Mouse (Mus musculus) bone marrow, adult 2 months (tissue): ENCODE data around the gene Lcn12. TPM values are rescaled to one million over a fixed set of nuclear protein-coding genes. Genes with fewer than 3 reads are reported as not detected.

Experiments used
- H3K27ac ChIP-seq: fragments of 200-500 bp; 2 replicates; pipeline ENCODE4 v1.5.1; 2012; ENCODE audit warnings: low read depth, mild to moderate bottlenecking, control low read depth, inconsistent platforms, low read length; ENCODE audit not compliant: control insufficient read depth, poor library complexity, insufficient read depth
- H3K4me1 ChIP-seq: fragments of 200-500 bp; 2 replicates; pipeline ENCODE4 v1.6.1; 2011; ENCODE audit warnings: low read length; ENCODE audit not compliant: control insufficient read depth, insufficient read depth
- H3K4me3 ChIP-seq: fragments of 200-500 bp; replicated peaks from 2 replicates; pipeline ENCODE3; 2011; ENCODE audit warnings: mild to moderate bottlenecking, low read depth, low read length, control low read depth; ENCODE audit not compliant: control insufficient read depth
- CTCF ChIP-seq: fragments of 200-500 bp; IDR thresholded peaks from 2 replicates; pipeline ENCODE4 v1.5.1; 2011; ENCODE audit warnings: low read length, control low read depth; ENCODE audit not compliant: control insufficient read depth, insufficient read depth
- POLR2A ChIP-seq: fragments of 200-500 bp; IDR thresholded peaks from 2 replicates; pipeline ENCODE4 v1.6.1; 2011; ENCODE audit warnings: low read depth, mild to moderate bottlenecking, control low read depth, low read length, borderline replicate concordance; ENCODE audit not compliant: control insufficient read depth
- WGBS: fragments of 180-500 bp; shearing (Covaris S2); methylation state at CpG from one replicate; pipeline ENCODE4 v1.1.7; 2018; 5-methylcytosine and 5-hydroxymethylcytosine counted together
- polyA plus RNA-seq: library from polyadenylated mRNA; stranded (reverse); fragments of >200 nt; gene quantifications from 2 replicates; pipeline ENCODE4 v1.2.4, GENCODE M21; 2011; ENCODE audit warnings: low replicate concordance; ENCODE audit not compliant: missing spikeins, insufficient read depth, insufficient read length

Lcn12 gene
- polyA plus RNA-seq, 1 experiment: not detected

GRCm38 (mm10) chr2:25482969-25483368, 10.7 kb downstream of the Lcn12 start:
- WGBS: 9% methylated on average over 7 of the region's 7 CpGs
- H3K4me3 ChIP-seq: no peak overlapping the region
- TF ChIP-seq POLR2A (no peak), CTCF (peak; percentile 82)
- no peak overlapping the region for H3K27ac ChIP-seq
- no peaks in the 10 kb centered on the region; the same call in 1 of the 2 replicates for H3K4me1 ChIP-seq

DNA sequence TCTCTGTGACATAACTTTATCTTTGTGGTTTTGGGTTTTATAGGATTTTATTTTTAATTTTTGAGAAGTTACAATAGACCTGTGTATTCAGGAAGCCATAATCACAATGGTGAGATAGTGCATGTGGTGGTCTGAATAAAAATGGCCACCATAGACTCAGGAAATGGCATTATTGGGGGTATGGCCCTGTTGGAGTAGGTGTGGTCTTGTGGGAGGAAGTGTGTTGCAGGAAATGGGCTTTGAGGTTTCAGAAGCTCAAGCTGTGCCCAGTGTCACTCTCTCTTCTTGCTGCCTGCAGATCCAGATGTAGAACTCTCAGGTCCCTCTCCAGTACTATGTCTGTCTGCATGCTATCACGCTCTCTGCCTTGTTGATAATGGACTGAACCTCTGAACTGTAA, 13.2 kb downstream of the Lcn12 start:
- H3K4me1 ChIP-seq: no peaks in the 10 kb centered on the region; the same call in 1 of the 2 replicates
- WGBS: 67% methylated on average over 1 of the region's 1 CpGs
- no peak overlapping the region for H3K4me3 ChIP-seq
- no peak overlapping the region for H3K27ac ChIP-seq
- no peak for TF ChIP-seq POLR2A
- no peak for TF ChIP-seq CTCF

- no peaks in the 10 kb centered on the region; the same call in 1 of the 2 replicates for H3K4me1 ChIP-seq
- H3K27ac ChIP-seq: no peak overlapping the region
- H3K4me3 ChIP-seq: no peak overlapping the region
- TF ChIP-seq CTCF (no peak), POLR2A (no peak)
- WGBS: 54% methylated on average over 10 of the region's 10 CpGs
Measured at GRCm38 (mm10) chr2:25479551-25480311, 14.0 kb downstream of the Lcn12 start.

GRCm38 (mm10) chr2:25477967-25478675, 15.6 kb downstream of the Lcn12 start:
- Histone ChIP-seq H3K4me1 (no peaks in the 10 kb centered on the region; the same call in 1 of the 2 replicates), H3K27ac (no peak overlapping the region), H3K4me3 (no peak overlapping the region)
- 80% methylated on average over 3 of the region's 3 CpGs for WGBS
- TF ChIP-seq CTCF (no peak), POLR2A (no peak)

DNA sequence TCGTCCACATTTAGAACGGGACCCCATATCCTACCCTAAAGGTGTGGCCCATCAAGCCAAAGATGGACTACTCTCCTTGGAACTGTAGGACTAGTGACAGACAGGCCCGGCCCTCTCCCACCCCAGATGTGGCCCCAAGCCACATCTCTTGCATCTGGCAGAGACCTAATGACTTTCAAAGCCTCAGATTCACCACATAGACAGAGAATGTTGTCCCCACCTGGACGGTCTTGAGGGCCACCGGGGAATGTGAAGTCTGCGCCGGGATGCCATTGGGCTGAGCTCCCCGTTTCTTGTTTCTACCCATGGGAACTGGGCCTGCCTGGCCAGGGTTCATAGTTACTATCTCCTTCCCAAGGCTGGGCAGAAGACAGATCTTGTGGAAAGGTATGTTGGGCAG, 16.2 kb downstream of the Lcn12 start:
- Histone ChIP-seq H3K27ac (no peak overlapping the region), H3K4me3 (no peak overlapping the region), H3K4me1 (no peaks in the 10 kb centered on the region; the same call in 1 of the 2 replicates)
- TF ChIP-seq CTCF (no peak), POLR2A (no peak)
- 81% methylated on average over 8 of the region's 8 CpGs for WGBS

GRCm38 (mm10) chr2:25472550-25472949, 21.2 kb downstream of the Lcn12 start:
- H3K27ac ChIP-seq: no peak overlapping the region
- H3K4me3 ChIP-seq: no peak overlapping the region
- WGBS: 77% methylated on average over 2 of the region's 2 CpGs
- no peaks in the 10 kb centered on the region for H3K4me1 ChIP-seq
- TF ChIP-seq POLR2A (no peak), CTCF (no peak)

DNA sequence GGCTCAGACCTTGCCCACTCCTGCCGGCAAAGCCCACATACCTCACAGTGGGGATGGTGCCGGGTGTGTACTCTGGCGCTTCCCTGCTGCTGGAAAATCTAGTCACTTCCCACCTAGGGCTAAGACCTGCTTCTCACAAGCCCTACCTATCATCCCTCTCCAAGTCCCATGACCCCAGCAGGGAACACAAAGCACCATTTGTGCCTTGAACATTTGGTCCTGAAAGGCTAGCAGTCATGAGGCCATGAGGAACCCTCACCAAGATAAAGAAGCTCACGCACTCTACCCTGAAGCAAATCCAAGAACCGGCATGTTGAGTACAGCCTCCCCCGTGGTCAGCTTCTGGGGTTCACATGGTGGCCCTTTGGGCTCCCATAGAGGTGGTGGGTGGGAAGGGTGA, 23.7 kb downstream of the Lcn12 start, which contains the start of gene Ptgds:
TSS of gene Ptgds (minus strand) at position 78 of the 400 bp plus-strand sequence.
- peaks cover 3% of the 10 kb centered on the region for H3K4me1 ChIP-seq
- TF ChIP-seq CTCF: no peak
- WGBS: 83% methylated on average over 6 of the region's 6 CpGs
- no peak within 1 kb of the TSS for H3K27ac ChIP-seq
- no peak within 1 kb of the TSS for H3K4me3 ChIP-seq

GRCm38 (mm10) chr2:25468962-25469915, 24.5 kb downstream of the Lcn12 start:
- no peak overlapping the region for H3K27ac ChIP-seq
- TF ChIP-seq POLR2A: no peak
- TF ChIP-seq CTCF: no peak
- H3K4me1 ChIP-seq: peaks cover 3% of the 10 kb centered on the region
- 81% methylated on average over 10 of the region's 10 CpGs for WGBS
- no peak overlapping the region for H3K4me3 ChIP-seq
